Mouse (Mus musculus) kidney, adult 2 months (tissue): Measurements from ENCODE around the gene Mgat3.

Experiments
- CTCF ChIP-seq: fragments of 200-500 bp; conservative IDR thresholded peaks from 2 replicates; pipeline ENCODE4 v1.5.1; 2011; ENCODE audit warnings: low read depth, mild to moderate bottlenecking, control low read depth, low read length, moderate library complexity, mixed read lengths; ENCODE audit not compliant: insufficient read depth, insufficient read length
- POLR2A ChIP-seq: fragments of 200-500 bp; IDR thresholded peaks from one replicate; pipeline ENCODE4 v1.6.1; 2011; ENCODE audit warnings: low read depth, low read length, control low read depth

DNA sequence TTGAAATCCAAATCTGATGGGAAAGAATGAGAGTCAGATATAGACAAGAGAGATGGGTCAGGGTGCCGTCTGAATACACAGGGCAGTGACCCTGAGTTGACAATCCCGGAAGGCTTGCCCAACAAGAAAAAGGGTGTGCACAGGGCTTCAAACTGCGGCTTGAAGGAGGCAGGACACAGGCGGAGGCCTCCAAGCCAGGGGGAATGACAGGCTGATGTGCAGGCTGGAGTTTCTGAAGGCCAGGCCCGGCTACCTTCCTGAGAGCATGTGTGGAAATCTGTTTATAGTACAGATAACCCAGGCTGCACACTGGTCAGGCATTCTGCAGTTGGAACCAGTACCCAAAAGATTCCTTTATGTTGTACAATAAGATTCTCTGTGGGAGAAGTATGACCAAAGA is 26.0 kb upstream of the Mgat3 start:
- TF ChIP-seq POLR2A (no peak), CTCF (no peak)
